Mouse (Mus musculus) liver, adult 2 months (tissue): ENCODE data around the gene Fnip2.

ENCODE experiments used
- CTCF ChIP-seq: fragments of 200-500 bp; IDR thresholded peaks from 2 replicates; pipeline ENCODE4 v1.5.1; 2011; ENCODE audit warnings: low read depth, low read length, control low read depth
- POLR2A ChIP-seq: fragments of 200-500 bp; IDR thresholded peaks from 2 replicates; pipeline ENCODE4 v1.6.1; 2011; ENCODE audit warnings: low read length, control low read depth; ENCODE audit not compliant: insufficient read depth; ENCODE audit errors: extremely low read depth

DNA sequence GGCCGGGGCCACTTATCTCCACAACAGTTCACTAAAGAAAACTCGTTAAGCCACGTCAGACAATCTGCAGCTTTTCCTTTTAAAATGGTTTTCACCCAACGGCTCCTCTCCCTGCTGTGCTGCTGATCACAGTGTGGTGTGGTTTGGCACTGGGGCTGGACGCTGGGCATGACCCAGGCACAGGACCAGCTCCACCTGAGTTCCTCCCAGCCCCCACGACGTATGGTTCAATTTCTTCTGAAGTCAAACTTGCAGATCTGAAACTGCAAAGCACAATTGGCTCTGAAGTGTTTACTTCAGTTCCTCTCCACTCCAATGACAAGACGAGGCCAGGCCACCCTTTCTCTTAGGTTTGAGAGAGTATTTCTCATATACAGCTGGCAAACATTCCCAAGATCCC, 39.1 kb downstream of the Fnip2 start:
- no peak for TF ChIP-seq POLR2A
- no peak for TF ChIP-seq CTCF
